Mouse (Mus musculus) MEL (cell line): ENCODE results near the gene Thoc3.

Experiments used
- CTCF ChIP-seq, 3 experiments: IDR thresholded peaks in 2 of 3; conservative IDR thresholded peaks in 1 of 3; 2 replicates each; pipeline ENCODE4 v1.5.1; 2011 to 2012; ENCODE audit warnings: low read length in 3 of 3, low read depth in 2 of 3, mild to moderate bottlenecking in 2 of 3, improper control_type of control experiment in 1 of 3, inconsistent platforms in 1 of 3, mixed read lengths in 1 of 3, moderate library complexity in 1 of 3; ENCODE audit not compliant: control insufficient read depth in 1 of 3, insufficient read depth in 1 of 3, poor library complexity in 1 of 3, severe bottlenecking in 1 of 3
- EP300 ChIP-seq, 2 experiments: IDR thresholded peaks; 2 replicates each; pipeline ENCODE4 v1.6.1; 2011; ENCODE audit warnings: improper control_type of control experiment in 2 of 2, low read length in 2 of 2, low read depth in 1 of 2, mild to moderate bottlenecking in 1 of 2
- MXI1 ChIP-seq: IDR thresholded peaks from 2 replicates; pipeline ENCODE4 v1.6.1; 2011; ENCODE audit warnings: mild to moderate bottlenecking, low read depth, low read length, improper control_type of control experiment
- POLR2AphosphoS2 ChIP-seq: IDR thresholded peaks from 2 replicates; pipeline ENCODE4 v1.6.1; 2011; ENCODE audit warnings: low read length, improper control_type of control experiment

- TF ChIP-seq CTCF (IDR thresholded peaks at IDR 0.05 in 2 of 3, conservative IDR thresholded peaks at IDR 0.05 in 1 of 3; ENCODE audit: control insufficient read depth in 1 of 3, insufficient read depth in 1 of 3, low read depth in 2 of 3, low read length in 3 of 3, poor library complexity in 1 of 3, severe bottlenecking in 1 of 3) (no peak), POLR2AphosphoS2 (no peak), MXI1 (no peak), EP300 (IDR thresholded peaks at IDR 0.05; ENCODE audit: low read depth in 1 of 2, low read length in 2 of 2) (no peak)
Measured at GRCm38 (mm10) chr13:54459282-54459681, 9.4 kb downstream of the Thoc3 start.
